Mouse (Mus musculus) heart, postnatal 0 days (tissue): ENCODE data around the gene Ndel1. TPM values are rescaled to one million over a fixed set of nuclear protein-coding genes. Genes with fewer than 3 reads are reported as not detected.
A peak's percentile ranks its signal among the peaks of the same experiment; 100 is the strongest.

Source experiments
- ATAC-seq: fragments of 200-750 bp; cut with Nextera tagmentation; 2 replicates; pipeline ENCODE4 v1.8.0; 2017; ENCODE audit warnings: low read depth, moderate number of reproducible peaks, moderate library complexity; ENCODE audit not compliant: insufficient read depth
- DNase-seq: peaks from one replicate; pipeline ENCODE4 v3.0.0-alpha.2; 2016; ENCODE audit warnings: low spot score
- H3K27ac ChIP-seq: fragments of 300-500 bp; sonication (generic); 2 replicates; pipeline ENCODE4 v1.5.1; 2014; ENCODE audit warnings: low read depth, mild to moderate bottlenecking
- H3K27me3 ChIP-seq: fragments of 300-500 bp; sonication (generic); 2 replicates; pipeline ENCODE4 v1.6.1; 2014; ENCODE audit warnings: low read length, mixed read lengths; ENCODE audit not compliant: control insufficient read depth, insufficient read depth
- H3K36me3 ChIP-seq: fragments of 300-500 bp; sonication (generic); replicated peaks from 2 replicates; pipeline ENCODE4 v1.6.1; 2014; ENCODE audit warnings: low read length, mixed read lengths; ENCODE audit not compliant: control insufficient read depth, insufficient read depth
- H3K4me1 ChIP-seq: fragments of 300-500 bp; sonication (generic); 2 replicates; pipeline ENCODE4 v1.6.1; 2014; ENCODE audit warnings: antibody characterized with exemption; ENCODE audit not compliant: control insufficient read depth, insufficient read depth
- H3K4me2 ChIP-seq: fragments of 300-500 bp; sonication (generic); 2 replicates; pipeline ENCODE4 v1.6.1; 2014; ENCODE audit warnings: low read depth, mild to moderate bottlenecking, low read length, moderate library complexity
- H3K4me3 ChIP-seq: fragments of 300-500 bp; sonication (generic); 2 replicates; pipeline ENCODE4 v1.5.1; 2014; ENCODE audit warnings: low read depth, low read length
- H3K9ac ChIP-seq: fragments of 300-500 bp; sonication (generic); replicated peaks from 2 replicates; pipeline ENCODE4 v1.6.1; 2014; ENCODE audit warnings: low read depth, low read length, mixed read lengths
- H3K9me3 ChIP-seq: fragments of 300-500 bp; sonication (generic); replicated peaks from 2 replicates; pipeline ENCODE4 v1.6.1; 2016; ENCODE audit warnings: low read length; ENCODE audit not compliant: control insufficient read depth
- CTCF ChIP-seq: IDR thresholded peaks from 2 replicates; pipeline ENCODE4 v1.5.1; 2016; ENCODE audit warnings: antibody characterized with exemption, control low read depth, low read depth
- EP300 ChIP-seq: IDR thresholded peaks from 2 replicates; pipeline ENCODE4 v1.6.1; 2016; ENCODE audit warnings: antibody characterized with exemption, low read depth
- WGBS: fragments of 180-500 bp; shearing (Covaris S2); extraction: QIAGEN DNeasy Blood & Tissue Kit; methylation state at CpG from one replicate; pipeline ENCODE4 v1.1.7; 2014; 5-methylcytosine and 5-hydroxymethylcytosine counted together
- polyA plus RNA-seq: library from polyadenylated mRNA; unstranded; fragments of >200 nt; fragmentation: Nextera tagmentation; extraction: Ambion mirVana; gene quantifications from 2 replicates; pipeline ENCODE4 v1.2.1, GENCODE M21; 2015
- total RNA-seq: library from RNA; depleted of rRNA; stranded (reverse); fragments of >200 nt; gene quantifications from 2 replicates; pipeline ENCODE4 v1.2.3, GENCODE M21; 2014; ENCODE audit warnings: low replicate concordance

Gene Ndel1
- total and polyA plus RNA-seq, 2 experiments from 2014 or later = 62.3 to 130 TPM

GRCm38 (mm10) chr11:68902823-68903222 lies 31.2 kb upstream of the Ndel1 start:
- no peak overlapping the region for H3K27ac ChIP-seq
- ATAC-seq (no peak), DNase-seq (no peak)
- 0 out of 2 replicates have a peak, but pooled peaks cover 6% of the 10 kb centered on the region for H3K4me1 ChIP-seq
- H3K4me2 ChIP-seq = peak overlapping the region; percentile 89
- peaks cover 31% of the 10 kb centered on the region for H3K36me3 ChIP-seq
- TF ChIP-seq EP300 = no peak
- TF ChIP-seq CTCF = no peak
- H3K4me3 ChIP-seq = peak overlapping the region; percentile 88; the same call in 1 of the 2 replicates
- 83% methylated on average over 5 of the region's 5 CpGs for WGBS
- H3K27me3 ChIP-seq = no peaks in the 10 kb centered on the region
- no peaks in the 10 kb centered on the region for H3K9me3 ChIP-seq
- H3K9ac ChIP-seq = peak overlapping the region; percentile 99

- ATAC-seq (no peak), DNase-seq (no peak)
- WGBS = 3% methylated on average over 11 of the region's 11 CpGs
- H3K4me1 ChIP-seq = 0 out of 2 replicates have a peak, but pooled peaks cover 6% of the 10 kb centered on the region
- no peak for TF ChIP-seq EP300
- no peak for TF ChIP-seq CTCF
- no peak overlapping the region; the same call in 1 of the 2 replicates for H3K27ac ChIP-seq
- no peaks in the 10 kb centered on the region for H3K9me3 ChIP-seq
- H3K9ac ChIP-seq = peak overlapping the region; percentile 99
- H3K36me3 ChIP-seq = peaks cover 31% of the 10 kb centered on the region
- H3K27me3 ChIP-seq = no peaks in the 10 kb centered on the region
- peak overlapping the region; percentile 88 for H3K4me3 ChIP-seq
- H3K4me2 ChIP-seq = peak overlapping the region; percentile 89
These were observed 30.7 kb upstream of the Ndel1 start for GRCm38 (mm10) chr11:68902367-68902766.

- Histone ChIP-seq H3K9ac (peak overlapping the region; percentile 99), H3K27me3 (no peaks in the 10 kb centered on the region), H3K4me3 (peak overlapping the region; percentile 88), H3K36me3 (peaks cover 31% of the 10 kb centered on the region), H3K4me1 (0 out of 2 replicates have a peak, but pooled peaks cover 6% of the 10 kb centered on the region), H3K4me2 (peak overlapping the region; percentile 89), H3K27ac (peak overlapping the region; percentile 85), H3K9me3 (no peaks in the 10 kb centered on the region)
- under 1% methylated on average over 10 of the region's 10 CpGs for WGBS
- TF ChIP-seq EP300 = no peak
- TF ChIP-seq CTCF = no peak
- no peak for ATAC-seq
- DNase-seq = no peak
These were observed 30.3 kb upstream of the Ndel1 start for GRCm38 (mm10) chr11:68902047-68902364.

- ATAC-seq (peak; percentile 88), DNase-seq (peak; percentile 98)
- H3K4me2 ChIP-seq = peak within 1 kb of the TSS; percentile 89
- peak; percentile 98 for TF ChIP-seq CTCF
- TF ChIP-seq EP300 = peak; percentile 99
- under 1% methylated on average over 52 of the region's 52 CpGs for WGBS
- H3K27me3 ChIP-seq = no peaks in the 10 kb centered on the region
- peaks cover 31% of the 10 kb centered on the region for H3K36me3 ChIP-seq
- peak within 1 kb of the TSS; percentile 88 for H3K4me3 ChIP-seq
- no peaks in the 10 kb centered on the region for H3K9me3 ChIP-seq
- peak within 1 kb of the TSS; percentile 99 for H3K9ac ChIP-seq
- 0 out of 2 replicates have a peak, but pooled peaks cover 6% of the 10 kb centered on the region for H3K4me1 ChIP-seq
- peak within 1 kb of the TSS; percentile 85 for H3K27ac ChIP-seq
These were observed 29.8 kb upstream of the Ndel1 start, which contains the start of gene Rpl26 for GRCm38 (mm10) chr11:68901351-68902046. Gene Rpl26 (plus strand): TSS chr11:68901583.

GRCm38 (mm10) chr11:68900519-68901350 lies 29.1 kb upstream of the Ndel1 start:
- peak overlapping the region; percentile 88 for H3K4me3 ChIP-seq
- 28% methylated on average over 31 of the region's 31 CpGs for WGBS
- DNase-seq (no peak), ATAC-seq (no peak)
- peak overlapping the region; percentile 28; the same call in 1 of the 2 replicates for H3K9ac ChIP-seq
- TF ChIP-seq EP300 (no peak), CTCF (no peak)
- H3K27me3 ChIP-seq = no peaks in the 10 kb centered on the region
- no peak overlapping the region for H3K27ac ChIP-seq
- 0 out of 2 replicates have a peak, but pooled peaks cover 6% of the 10 kb centered on the region for H3K4me1 ChIP-seq
- H3K36me3 ChIP-seq = peaks cover 25% of the 10 kb centered on the region
- no peaks in the 10 kb centered on the region for H3K9me3 ChIP-seq
- peak overlapping the region; percentile 57 for H3K4me2 ChIP-seq
